Mouse (Mus musculus): ENCODE results near the gene Chst11.
A peak's percentile ranks its signal among the peaks of the same experiment; 100 is the strongest.

The Chst11 gene

DNA sequence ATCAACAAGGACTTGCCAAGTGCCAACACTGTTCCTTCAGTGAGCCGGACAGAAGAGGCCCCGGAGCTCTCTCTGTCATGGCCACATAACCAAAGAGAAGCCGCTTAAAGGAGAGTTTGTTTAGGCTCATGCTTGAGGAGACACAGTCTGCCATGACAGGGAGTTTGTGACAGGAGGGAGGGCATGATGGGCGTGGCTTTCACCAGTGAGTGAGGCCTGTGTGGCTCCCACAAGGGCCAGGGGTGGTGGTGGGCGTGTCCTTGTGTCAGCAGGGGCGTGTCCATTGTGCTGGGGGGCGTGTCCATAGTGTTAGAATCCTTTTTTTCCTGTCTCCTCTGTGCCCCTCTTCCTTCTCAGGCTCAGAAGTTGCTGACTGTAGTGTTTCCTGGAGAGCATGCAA, 87.8 kb downstream of the Chst11 start:
- no peak for DNase-seq (ENCODE audit: low read depth, low spot score)

DNA sequence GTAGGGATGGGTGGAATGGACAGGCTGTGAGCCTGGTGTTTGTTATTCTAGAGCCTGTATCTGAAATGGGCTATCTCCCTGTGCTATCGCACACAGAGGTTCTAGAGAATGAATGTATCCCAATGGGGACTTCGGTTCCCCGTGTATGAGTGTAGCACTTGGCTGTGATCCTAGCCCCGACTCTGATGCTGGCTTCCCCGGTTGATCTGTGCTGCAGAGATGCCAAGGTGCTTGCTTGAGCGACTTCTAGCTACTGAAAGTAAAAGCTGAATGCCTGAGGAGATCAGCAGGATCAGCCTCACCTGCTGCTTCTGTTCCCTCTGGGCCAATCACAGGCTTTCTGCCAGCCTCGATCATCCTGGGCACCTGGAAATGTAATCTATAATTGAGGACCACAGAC, 91.5 kb downstream of the Chst11 start:
- no peak for DNase-seq (ENCODE audit: low read depth, low spot score)

DNA sequence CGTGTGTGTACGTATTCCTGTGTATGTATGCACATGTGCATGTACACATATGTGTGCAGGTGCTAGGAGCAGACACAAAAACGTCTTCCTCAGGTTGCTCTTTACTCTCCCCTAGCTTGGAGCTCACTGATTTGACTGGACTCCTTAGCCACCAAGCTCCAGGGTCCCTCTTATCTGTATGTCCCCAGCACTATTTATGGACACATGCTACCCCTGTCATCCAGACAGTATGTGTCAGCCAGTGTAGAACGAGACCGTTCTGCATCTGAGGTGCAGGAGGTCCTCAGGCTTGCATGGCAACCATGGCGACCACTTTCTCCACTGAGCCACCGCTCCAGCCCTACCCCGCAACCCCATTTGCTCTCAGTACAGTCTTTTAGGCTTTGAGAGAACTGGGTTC, 93.4 kb downstream of the Chst11 start:
- DNase-seq (ENCODE audit: low read depth, low spot score), result no peak

DNA sequence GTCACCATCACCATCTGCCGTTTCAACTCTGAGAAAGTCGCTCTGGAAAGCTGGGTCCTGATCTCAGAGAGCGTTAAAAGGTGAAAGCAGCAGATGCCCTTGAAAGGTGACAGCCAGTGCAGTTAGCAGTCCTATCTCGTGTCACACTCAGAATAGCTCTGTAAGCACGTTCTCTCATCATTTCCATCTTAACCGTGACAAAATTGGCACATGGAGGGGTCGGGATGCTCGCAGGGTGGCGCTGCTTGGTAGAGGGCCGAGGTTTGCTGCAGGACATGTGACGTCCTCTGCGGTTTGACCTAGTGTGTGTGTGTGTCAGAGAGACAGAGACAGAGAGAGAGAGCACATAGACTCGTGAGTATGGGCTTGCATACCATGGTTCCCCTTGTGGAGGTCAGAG, 94.5 kb downstream of the Chst11 start:
- no peak for DNase-seq (ENCODE audit: low read depth, low spot score)

DNA sequence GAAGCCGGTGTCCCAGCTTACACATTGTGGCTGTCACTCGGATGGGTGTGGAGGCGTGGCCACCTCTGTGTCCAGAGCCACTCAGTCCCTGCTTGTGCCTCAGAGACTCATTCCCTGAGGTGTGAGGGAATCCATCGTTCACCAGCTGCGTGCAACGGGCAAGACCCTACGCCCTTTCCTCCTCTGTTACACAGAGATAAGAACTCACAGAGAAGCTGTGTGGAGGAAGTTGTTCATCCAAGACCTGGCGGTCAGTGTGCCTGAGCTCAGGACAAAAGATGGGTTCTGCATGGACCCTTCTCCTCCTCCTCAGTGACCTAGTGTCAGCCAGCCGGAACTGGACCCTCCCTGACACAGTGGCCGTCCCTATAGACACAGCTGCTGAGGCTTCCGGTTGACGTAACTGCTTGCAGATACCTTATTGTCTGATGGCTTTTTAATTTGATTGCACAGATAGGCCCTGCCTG, 95.0 kb downstream of the Chst11 start:
- DNase-seq (ENCODE audit: low read depth, low spot score), result no peak

DNA sequence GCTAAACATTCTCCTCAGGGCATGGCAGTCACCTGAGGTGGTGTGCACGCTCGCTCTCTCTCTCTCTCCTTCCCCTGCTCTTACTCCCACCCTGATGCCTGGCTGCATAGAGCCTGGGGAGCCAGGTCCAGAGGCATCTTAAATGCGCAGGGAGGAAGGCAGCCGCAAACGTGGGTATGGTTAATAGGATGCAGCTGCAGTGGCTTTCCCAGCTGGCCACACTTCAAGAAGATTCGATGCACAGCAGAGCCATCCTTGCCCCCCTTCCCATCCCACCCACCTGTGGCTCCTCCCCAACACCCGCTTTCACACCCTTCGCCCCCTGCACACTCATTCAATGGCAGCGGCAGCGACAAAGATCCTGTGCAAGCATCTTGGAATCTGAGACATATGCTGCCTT, 95.6 kb downstream of the Chst11 start:
- peak; percentile 46 for DNase-seq (ENCODE audit: low read depth, low spot score)

DNA sequence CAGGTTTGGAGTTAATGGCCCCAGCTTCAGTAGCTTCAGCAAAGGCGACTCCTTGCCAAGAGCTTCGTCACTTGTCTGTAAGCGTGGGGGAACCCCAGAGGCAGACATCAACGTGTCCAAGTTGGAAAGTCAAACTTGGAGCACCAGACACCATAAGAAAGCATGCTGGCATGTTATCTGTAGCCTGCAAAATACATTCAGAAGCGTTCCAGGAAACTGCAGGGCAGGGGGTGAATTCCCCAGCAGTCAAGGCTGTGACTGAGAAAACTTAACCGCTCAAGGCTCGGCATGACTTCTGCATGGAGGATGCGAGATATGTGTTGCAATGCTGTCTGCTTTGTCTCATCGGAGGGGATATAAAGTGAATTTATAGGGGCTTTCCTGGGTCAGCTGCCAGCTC, 98.6 kb downstream of the Chst11 start:
- DNase-seq (ENCODE audit: low read depth, low spot score), result no peak

DNA sequence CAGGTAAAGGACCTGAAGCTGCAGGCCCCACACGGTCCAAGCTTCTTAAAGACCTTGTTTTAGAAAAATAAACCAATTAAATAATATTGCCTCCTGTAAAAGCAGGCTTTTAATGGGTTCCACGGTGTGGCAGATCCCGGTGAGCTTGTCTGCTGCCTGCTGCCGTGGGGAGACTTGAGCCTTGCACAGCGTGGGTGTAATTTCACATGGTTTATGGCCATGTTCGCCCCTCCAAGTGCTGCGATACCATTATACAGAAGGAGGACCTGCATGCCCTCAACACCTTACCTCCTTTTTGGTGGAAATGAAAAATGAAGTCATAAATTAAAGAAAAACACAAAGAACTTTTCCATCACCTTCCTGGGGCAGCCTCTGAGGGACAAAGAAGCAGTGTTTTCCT, 103.0 kb downstream of the Chst11 start:
- DNase-seq (ENCODE audit: low read depth, low spot score), result no peak

DNA sequence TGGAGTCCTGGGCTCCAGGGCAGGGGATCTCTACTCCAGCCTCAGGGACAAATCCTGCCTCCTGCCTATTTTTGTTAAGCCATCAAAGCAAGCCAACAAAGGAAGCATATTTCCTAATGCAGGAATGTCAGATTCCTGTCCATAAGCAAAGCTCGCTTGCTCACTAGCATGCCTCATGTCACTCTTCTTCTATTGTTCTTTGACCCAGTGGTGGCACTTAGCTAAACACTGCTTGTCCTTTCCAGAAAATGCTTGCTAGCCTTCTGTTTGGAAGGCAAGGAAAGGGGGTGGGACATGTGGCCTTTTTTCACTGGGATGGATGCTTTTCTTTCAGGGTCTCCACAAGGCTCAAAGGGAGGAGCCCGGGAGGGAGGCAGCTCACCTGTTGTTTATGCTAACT, 103.5 kb downstream of the Chst11 start:
- no peak for DNase-seq (ENCODE audit: low read depth, low spot score)

DNA sequence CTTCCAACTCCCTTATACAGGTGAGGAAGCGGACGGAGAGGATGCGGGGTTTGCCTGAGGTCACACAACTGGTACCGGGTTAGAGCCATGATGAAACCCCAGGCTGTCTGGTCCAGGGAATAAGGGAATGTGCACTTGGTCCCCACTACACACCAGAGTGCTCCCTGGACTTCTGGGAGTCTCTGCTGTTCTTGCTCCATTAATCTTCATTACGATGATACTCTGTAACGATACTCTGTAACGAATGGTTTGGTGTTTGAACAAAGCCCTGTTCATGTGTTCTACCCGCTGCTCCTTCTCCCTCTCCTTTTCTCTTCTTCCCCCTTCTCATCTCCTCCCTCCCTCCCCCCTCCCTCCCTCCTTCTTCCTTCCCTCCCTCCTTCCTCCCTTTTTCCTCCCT, 104.9 kb downstream of the Chst11 start:
- DNase-seq (ENCODE audit: low read depth, low spot score), result no peak

DNA sequence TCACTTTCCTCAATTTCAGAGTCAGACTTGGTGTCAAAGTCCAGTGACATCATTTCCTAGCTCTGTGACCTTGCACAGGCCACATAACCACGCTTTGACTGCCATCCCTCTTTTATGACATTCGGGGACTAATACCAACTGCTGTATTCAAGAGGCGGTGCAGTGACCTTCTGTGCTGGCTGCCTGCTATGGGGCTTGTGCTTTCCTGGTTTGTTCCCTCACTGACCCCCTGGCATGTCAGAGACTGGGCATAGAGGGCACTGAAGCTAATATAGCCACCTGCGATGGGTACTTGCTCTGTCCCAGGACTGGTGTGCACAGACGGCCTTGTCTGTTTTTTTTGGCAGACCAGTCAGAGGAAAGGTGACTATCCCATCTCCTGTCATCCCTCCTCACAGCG, 108.4 kb downstream of the Chst11 start:
- DNase-seq (ENCODE audit: low read depth, low spot score), result no peak

DNA sequence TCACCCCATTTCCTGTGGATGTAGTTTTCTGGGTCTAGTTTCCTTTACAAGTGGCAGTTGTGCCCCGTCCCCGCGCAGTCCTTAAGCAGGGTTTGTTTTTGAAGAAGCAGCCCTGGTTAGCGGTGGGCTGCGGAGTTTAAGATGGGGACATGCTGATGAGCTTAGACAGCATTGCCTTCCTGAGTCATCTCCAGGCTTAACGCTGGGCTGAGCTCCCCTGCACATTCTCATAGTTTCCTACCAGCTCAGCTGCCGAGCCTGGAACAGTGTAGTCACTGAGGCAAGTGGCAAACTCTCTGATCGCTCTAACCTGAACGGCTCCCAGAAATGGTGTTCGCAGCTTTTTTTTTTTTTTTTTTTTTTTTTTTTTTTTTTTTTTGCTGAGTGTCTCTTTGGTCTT, 109.0 kb downstream of the Chst11 start:
- no peak for DNase-seq (ENCODE audit: low read depth, low spot score)

DNA sequence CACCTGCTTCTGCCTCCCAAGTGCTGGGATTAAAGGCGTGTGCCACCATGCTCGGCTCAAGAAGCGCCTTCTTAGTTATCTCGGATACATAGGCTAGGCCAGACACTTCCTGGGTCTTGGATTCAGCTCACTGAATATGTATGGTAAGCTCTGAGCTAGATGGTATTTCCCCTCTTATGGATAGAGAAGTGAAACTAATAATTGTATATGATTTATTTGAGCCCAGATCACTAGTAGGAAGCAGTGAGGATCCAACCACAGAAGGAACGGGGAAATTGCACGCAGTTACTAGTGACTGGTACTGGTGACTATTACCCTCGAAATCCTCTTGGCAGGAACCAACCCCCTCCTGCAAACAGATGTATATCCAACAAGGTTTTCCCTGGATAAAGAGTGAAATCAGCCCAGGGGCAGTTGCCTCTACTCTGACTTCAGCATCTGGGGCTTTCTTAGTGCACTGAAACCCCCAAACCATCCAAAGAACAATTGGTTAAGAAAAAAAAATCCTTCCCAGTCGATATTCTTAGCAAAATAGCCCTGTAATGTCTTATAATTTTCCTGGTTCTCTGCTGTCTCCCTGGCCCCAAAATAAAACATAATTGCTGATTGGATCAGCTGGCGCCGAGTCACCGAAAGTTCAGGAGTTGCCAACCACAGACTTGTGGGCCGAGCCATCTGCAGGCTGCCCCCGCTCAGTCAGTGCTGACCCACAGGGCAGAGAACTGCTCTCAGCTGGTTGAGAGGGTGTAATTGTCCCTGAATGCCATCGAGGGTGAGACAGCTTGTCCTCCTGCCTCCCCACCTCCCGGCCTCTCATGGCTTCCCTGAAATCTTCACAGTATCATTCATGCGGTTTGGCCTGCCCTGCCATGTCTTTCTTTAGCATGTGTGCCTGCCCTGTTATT, 109.8 kb downstream of the Chst11 start:
- no peak for DNase-seq (ENCODE audit: low read depth, low spot score)

DNA sequence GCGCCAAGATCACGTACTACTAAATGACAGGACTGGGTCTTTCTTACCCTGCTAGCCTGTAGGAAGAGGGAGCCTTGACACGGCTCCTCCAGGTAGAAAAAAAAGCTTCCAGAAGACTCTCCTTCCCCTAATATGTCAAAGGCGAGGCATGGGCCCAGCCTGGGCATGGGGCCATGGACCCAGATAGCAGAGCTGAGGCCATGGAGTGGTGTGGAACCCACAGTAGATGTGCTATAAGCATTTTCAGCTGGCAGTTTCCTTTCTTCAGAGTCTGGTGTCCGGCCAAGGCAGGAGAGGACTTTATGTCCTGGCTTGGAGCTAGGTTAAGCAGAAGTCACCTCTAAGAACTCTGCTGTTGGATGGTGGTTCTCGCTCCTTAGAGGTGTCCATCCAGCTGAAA, 111.0 kb downstream of the Chst11 start:
- DNase-seq (ENCODE audit: low read depth, low spot score), result no peak

DNA sequence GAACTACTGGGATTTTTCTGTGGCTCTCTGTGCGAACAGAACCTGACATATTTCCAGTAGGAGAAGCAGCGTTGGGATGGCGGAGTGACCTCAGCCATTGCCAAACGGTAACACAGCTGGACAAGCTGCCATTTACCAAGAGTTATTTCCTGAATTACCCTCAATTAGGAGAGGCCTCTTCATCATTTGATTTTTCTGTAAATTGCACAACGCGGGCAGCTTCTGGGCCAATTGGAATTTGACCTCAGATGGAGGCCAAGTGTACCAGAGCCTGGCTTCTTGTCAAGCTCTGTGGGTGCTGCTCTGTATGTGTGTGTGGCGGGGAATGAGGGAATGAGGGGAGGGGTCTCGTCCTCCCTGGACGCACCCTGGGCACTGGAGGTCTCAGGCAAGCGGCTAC, 113.6 kb downstream of the Chst11 start:
- no peak for DNase-seq (ENCODE audit: low read depth, low spot score)

DNA sequence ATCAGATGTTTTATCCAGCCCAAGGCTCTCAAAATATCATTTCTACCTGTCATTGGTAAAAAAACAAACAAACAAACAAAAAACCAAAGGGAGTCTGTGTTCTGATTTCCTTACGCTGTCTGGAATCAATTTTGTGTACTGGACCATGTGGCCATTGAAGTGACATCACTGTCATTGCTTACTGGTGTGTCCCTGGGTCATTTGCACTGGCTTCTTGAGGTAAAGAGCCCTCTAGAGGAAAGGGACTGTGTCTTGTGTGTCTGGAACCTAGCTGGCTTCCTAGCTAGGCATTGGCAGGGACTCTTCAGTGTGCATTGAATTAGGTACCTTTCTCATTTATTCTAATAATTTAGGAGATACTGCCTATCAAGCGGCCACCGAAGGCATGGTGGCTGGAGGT, 114.4 kb downstream of the Chst11 start:
- DNase-seq (ENCODE audit: low read depth, low spot score), result no peak

DNA sequence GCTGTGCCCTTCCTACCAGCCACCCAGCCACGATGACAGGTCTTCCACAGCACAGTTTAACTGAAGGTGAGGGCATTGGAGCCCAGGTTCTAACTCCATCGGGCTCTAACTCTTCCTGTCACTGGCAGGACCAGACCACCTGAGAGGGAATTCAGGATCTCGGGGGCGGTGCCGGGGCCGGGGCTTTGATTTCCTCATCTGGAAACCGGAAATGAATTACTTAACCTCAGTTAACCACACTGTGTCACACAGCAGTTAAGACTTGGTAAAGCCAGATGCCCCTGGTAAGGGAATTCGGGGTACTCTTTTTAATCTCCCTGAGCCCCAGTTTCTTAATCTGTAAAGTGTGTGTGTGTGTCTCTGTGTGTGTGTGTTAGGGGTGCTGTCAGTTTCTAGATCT, 115.6 kb downstream of the Chst11 start:
- DNase-seq (ENCODE audit: low read depth, low spot score), result no peak

DNA sequence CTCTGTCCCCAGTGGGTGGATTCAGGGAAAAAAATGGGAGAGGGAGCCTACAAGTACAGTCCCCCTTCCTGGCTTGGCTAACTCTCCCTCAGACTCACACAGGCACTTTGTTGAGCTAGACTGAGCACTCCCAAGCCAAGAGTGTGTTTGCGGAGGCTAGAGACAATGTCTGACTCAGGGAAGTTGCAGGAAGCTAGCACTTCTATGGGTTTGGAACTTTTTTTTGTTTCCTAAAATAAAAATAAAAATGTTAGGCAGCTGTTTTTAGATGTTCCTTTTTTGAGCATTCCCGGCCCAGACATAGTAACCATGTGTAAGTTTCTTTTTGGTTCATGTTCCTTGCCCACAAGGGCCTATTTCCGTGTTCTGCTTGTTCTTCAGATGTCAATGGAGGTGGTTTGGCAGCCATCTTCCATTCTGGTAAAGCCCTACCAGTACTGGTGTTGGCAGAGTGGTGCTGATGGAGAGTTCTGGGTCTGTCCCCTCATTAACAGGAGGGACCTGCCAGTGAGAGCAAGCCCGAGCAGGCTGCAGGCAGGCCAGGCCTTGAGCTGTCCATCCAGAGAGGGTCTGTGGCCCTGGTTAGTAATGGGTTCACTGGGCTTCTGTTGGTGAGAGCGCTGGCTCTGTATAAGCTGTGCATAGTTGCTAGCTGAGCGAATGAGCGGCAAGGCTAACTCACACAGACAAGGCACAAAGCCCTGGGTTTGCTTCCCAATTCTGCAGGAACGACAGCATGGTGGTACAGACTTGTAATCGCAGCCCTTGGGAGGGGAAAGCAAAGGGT, 116.3 kb downstream of the Chst11 start:
- DNase-seq (ENCODE audit: low read depth, low spot score), result peak; percentile 66

DNA sequence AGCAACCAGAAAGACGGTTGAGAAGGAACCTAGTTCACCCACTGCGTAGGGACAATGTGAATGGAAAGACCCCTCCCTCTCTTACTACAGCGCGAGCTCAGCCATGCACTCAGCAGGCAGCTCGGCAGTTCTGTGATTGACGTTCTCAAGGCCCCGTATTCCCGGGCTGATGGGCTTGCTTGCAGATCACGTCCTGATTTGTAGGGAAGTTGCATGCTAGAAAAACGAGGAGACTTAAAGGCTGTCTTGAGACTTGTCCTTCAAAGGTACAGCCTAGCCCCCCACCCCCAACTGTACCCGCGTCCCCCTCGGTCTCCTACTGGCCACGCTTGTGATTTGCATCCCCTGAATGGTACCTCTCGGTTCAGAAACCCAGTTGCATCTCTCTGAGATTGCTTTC, 117.4 kb downstream of the Chst11 start:
- no peak for DNase-seq (ENCODE audit: low read depth, low spot score)

DNA sequence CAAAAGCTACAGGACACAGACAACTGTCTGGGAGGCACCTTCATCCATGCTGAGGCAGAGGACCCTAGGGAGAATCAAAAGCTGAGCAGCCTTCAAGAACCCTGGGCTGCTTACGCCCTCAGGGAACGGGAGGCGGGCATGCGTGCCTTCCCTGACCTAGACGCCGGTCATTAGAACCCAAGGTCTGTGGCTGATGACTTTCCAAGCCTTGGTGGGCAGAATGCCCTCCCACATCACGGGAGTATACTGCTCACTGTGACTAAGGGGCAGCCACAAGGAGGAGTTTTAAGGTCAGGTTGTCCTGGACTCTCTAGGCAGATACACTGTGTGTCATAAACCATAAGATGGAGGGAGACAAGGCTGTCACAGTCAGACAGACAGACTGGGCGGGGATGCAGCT, 118.9 kb downstream of the Chst11 start:
- DNase-seq (ENCODE audit: low read depth, low spot score), result no peak

DNA sequence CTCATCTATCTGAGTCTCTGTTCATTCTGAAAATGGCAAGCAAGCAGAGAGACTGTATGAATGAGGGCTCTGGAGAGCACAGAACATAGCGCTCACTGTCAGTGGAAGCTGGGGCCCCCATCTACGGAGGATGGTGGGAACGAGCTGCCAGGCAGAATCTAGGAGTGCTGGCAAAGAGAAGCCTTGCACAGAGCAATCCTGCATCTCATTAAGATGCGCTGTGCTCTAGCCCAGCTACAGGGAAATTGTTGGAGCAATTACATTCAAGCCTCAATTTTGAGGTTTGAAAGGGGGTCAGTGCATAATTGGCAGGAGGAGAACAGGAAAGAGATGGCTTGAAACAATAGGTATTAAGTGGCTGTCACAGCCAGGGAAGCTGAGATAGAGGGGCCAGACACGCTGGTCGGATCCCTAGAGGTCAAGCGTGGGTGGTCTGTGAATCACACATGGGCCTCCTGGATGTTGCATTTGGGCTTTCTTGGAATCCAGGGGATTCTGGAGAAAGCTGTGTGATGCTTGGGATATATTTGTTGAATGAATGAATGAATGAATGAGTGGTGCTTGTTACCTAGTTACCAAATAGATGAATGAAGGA, 121.0 kb downstream of the Chst11 start:
- DNase-seq (ENCODE audit: low read depth, low spot score), result peak; percentile 81

DNA sequence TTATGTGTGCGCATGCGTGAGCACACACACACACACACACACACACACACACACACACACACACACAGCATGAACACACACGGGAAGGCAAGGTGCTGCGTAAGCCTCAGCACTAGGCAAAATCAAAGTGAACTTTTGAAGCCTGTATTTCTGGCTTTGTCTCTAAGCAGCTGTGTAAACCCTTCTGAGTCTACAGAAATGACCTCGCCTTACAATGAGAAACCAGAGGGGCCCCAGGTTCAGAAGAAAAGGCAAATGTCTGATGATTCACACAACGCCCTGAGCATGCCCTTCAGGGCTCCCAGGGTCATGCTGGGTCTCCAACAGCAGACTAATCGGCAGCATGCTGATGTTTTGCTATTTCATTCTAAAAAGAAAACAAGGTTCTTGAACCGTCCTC, 122.1 kb downstream of the Chst11 start:
- no peak for DNase-seq (ENCODE audit: low read depth, low spot score)

All from telencephalon, adult 2 months (tissue).